13 mouse cellular contexts compared by ENCODE assay signal in the genomic region with DNA sequence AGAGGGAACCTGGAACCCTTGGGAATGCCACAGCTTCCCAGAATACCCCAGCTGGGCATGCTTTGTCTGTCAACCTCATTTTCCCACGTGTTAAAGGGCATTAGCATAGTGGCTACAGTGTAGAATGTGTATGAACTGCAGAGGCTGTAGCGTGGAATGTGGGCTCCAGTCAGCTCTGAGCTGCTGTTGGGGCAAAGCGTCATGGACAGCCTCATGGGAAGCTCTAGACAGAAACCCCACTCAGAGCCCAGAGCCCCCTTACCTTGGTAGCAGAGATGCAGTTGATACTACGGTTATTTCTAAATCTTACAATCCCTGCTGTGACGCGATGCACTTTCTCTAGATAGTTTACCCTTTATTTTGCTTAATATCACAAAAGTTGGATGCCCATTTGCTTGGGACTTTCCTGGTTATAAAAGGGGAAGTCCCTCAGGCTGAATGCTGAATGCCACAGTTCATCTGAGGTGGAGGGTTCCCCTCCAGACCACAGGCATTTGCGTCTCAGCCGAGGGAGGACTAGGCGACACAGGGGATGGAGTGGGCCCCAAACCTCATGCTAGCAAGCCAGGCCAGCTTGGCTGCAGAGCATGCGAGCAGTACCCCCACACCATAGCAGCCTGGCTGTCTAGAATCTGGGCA. TPM values are rescaled to one million over a fixed set of nuclear protein-coding genes. Genes with fewer than 3 reads are reported as not detected.
A peak's percentile ranks its signal among the peaks of the same experiment; 100 is the strongest.
DNase-seq lines count a peak whose midpoint lies in the region; ATAC-seq and TF ChIP-seq lines count a peak whose summit lies in the region.
"Had no signal": no experiment of that assay in that cellular context is flagged by ENCODE, and none has a peak within 500 bp of the region (broad histone marks: within the 10 kb centered on the region; RNA-seq: fewer than 3 reads in every experiment).

No protein-coding gene starts in this region.

- no peaks in the 10 kb centered on the region for H3K36me3 ChIP-seq in hindbrain, embryonic 10.5 days
- H3K36me3 ChIP-seq in hindbrain, postnatal 0 days (ENCODE audit: insufficient read depth, low read length) = no peaks in the 10 kb centered on the region
- H3K36me3 ChIP-seq in neural tube, embryonic 13.5 days = no peaks in the 10 kb centered on the region
- H3K36me3 ChIP-seq in intestine, embryonic 15.5 days = no peaks in the 10 kb centered on the region
- H3K36me3 ChIP-seq in stomach, embryonic 16.5 days (ENCODE audit: control insufficient read depth, insufficient read depth, low read length) = no peaks in the 10 kb centered on the region
- H3K36me3 ChIP-seq: embryonic facial prominence, embryonic 12.5 days had no signal

- no peak for TF ChIP-seq CTCF in hindbrain, postnatal 0 days (IDR thresholded peaks at IDR 0.05; ENCODE audit: low read depth)

- H3K27me3 ChIP-seq in hindbrain, embryonic 10.5 days (ENCODE audit: insufficient read depth, poor library complexity, severe bottlenecking) = peaks cover 18% of the 10 kb centered on the region
- H3K27me3 ChIP-seq in hindbrain, postnatal 0 days (ENCODE audit: insufficient read depth, low read length) = no peaks in the 10 kb centered on the region
- H3K27me3 ChIP-seq in neural tube, embryonic 13.5 days = no peaks in the 10 kb centered on the region
- H3K27me3 ChIP-seq in intestine, embryonic 15.5 days (replicated peaks) = no peaks in the 10 kb centered on the region
- H3K27me3 ChIP-seq in stomach, embryonic 16.5 days (ENCODE audit: control insufficient read depth, insufficient read depth, low read length) = no peaks in the 10 kb centered on the region

- H3K4me1 ChIP-seq in hindbrain, embryonic 10.5 days (replicated peaks) = peaks cover 38% of the 10 kb centered on the region
- H3K4me1 ChIP-seq in hindbrain, postnatal 0 days (ENCODE audit: insufficient read depth, low read length) = peaks cover 6% of the 10 kb centered on the region; the same call in 1 of the 2 replicates
- H3K4me1 ChIP-seq in neural tube, embryonic 13.5 days (replicated peaks) = peaks cover 26% of the 10 kb centered on the region
- peaks cover 33% of the 10 kb centered on the region for H3K4me1 ChIP-seq in intestine, embryonic 15.5 days (replicated peaks)
- peaks cover 23% of the 10 kb centered on the region for H3K4me1 ChIP-seq in stomach, embryonic 16.5 days (ENCODE audit: control insufficient read depth, insufficient read depth, low read length)

- no peak for DNase-seq in hindbrain, embryonic 10.5 days (ENCODE audit: low spot score)
- no peak for DNase-seq in hindbrain, postnatal 0 days (ENCODE audit: low spot score)
- no peak for DNase-seq in neural tube, embryonic 10.5 days (ENCODE audit: extremely low spot score, low spot score)
- no peak for DNase-seq in thymus, postnatal 25 days
- no peak for DNase-seq in cerebellum, adult 9-11 months
- DNase-seq: layer of hippocampus, postnatal 36 days; thymus, postnatal 36 days had no signal

- no peak overlapping the region for H3K4me3 ChIP-seq in hindbrain, embryonic 10.5 days
- no peak overlapping the region for H3K4me3 ChIP-seq in hindbrain, postnatal 0 days (ENCODE audit: low read length)
- no peak overlapping the region for H3K4me3 ChIP-seq in neural tube, embryonic 13.5 days
- no peak overlapping the region for H3K4me3 ChIP-seq in intestine, embryonic 15.5 days (replicated peaks)
- no peak overlapping the region for H3K4me3 ChIP-seq in stomach, embryonic 16.5 days (replicated peaks; ENCODE audit: low read length)
- H3K4me3 ChIP-seq: embryonic facial prominence, embryonic 12.5 days had no signal

- no peaks in the 10 kb centered on the region for H3K9me3 ChIP-seq in hindbrain, embryonic 10.5 days
- H3K9me3 ChIP-seq in hindbrain, postnatal 0 days (ENCODE audit: low read length) = no peaks in the 10 kb centered on the region
- no peaks in the 10 kb centered on the region for H3K9me3 ChIP-seq in neural tube, embryonic 13.5 days
- no peaks in the 10 kb centered on the region for H3K9me3 ChIP-seq in intestine, embryonic 15.5 days
- H3K9me3 ChIP-seq in stomach, embryonic 16.5 days (replicated peaks; ENCODE audit: control insufficient read depth, low read length) = no peaks in the 10 kb centered on the region
- H3K9me3 ChIP-seq: embryonic facial prominence, embryonic 12.5 days had no signal

- 81% methylated on average over 10 of the region's 10 CpGs for WGBS in hindbrain, embryonic 10.5 days
- WGBS in hindbrain, postnatal 0 days = 63% methylated on average over 10 of the region's 10 CpGs
- 69% methylated on average over 10 of the region's 10 CpGs for WGBS in neural tube, embryonic 13.5 days
- 65% methylated on average over 10 of the region's 10 CpGs for WGBS in intestine, embryonic 15.5 days
- 62% methylated on average over 10 of the region's 10 CpGs for WGBS in stomach, embryonic 16.5 days

- peak overlapping the region; percentile 64 for H3K27ac ChIP-seq in hindbrain, embryonic 10.5 days
- H3K27ac ChIP-seq in hindbrain, postnatal 0 days = no peak overlapping the region
- 0 out of 2 replicates have a peak overlapping the region, but pooled peaks have one; percentile 34 for H3K27ac ChIP-seq in neural tube, embryonic 13.5 days (replicated peaks)
- H3K27ac ChIP-seq in intestine, embryonic 15.5 days = peak overlapping the region; percentile 84
- H3K27ac ChIP-seq in stomach, embryonic 16.5 days (ENCODE audit: low read length) = peak overlapping the region; percentile 77

- no peak overlapping the region for H3K4me2 ChIP-seq in hindbrain, postnatal 0 days (ENCODE audit: low read depth, low read length)
- H3K4me2 ChIP-seq in neural tube, embryonic 13.5 days = no peak overlapping the region
- peak overlapping the region; percentile 33 for H3K4me2 ChIP-seq in intestine, embryonic 15.5 days (replicated peaks)
- H3K4me2 ChIP-seq in stomach, embryonic 16.5 days (ENCODE audit: low read depth, low read length) = no peak overlapping the region
- H3K4me2 ChIP-seq: embryonic facial prominence, embryonic 12.5 days had no signal

- H3K9ac ChIP-seq in hindbrain, postnatal 0 days (replicated peaks; ENCODE audit: low read length) = no peak overlapping the region
- H3K9ac ChIP-seq in neural tube, embryonic 13.5 days = no peak overlapping the region
- H3K9ac ChIP-seq in intestine, embryonic 15.5 days = no peak overlapping the region
- H3K9ac ChIP-seq in stomach, embryonic 16.5 days (ENCODE audit: low read length) = no peak overlapping the region
- H3K9ac ChIP-seq: embryonic facial prominence, embryonic 12.5 days had no signal

- no peak for ATAC-seq in hindbrain, postnatal 0 days
- ATAC-seq in neural tube, embryonic 13.5 days (ENCODE audit: low read depth) = no peak
- peak; percentile 3; the same call in 1 of the 2 replicates for ATAC-seq in intestine, embryonic 15.5 days
- no peak for ATAC-seq in stomach, embryonic 16.5 days (ENCODE audit: insufficient read depth, low FRiP score)

RNA-seq across cellular contexts. Expression of a gene that starts 7.2 kb away (rescaled TPM):
- polyA plus RNA-seq in hindbrain, embryonic 10.5 days (2016; fragmentation: Nextera tagmentation; extraction: Ambion mirVana) = 12.2 and 13.3 TPM in 2 replicates
- total RNA-seq in hindbrain, postnatal 0 days (2014; rRNA removed) = 99.6 and 100 TPM in 2 replicates
- polyA plus RNA-seq in hindbrain, postnatal 0 days (2015; fragmentation: Nextera tagmentation; extraction: Ambion mirVana) = 74.1 and 87.9 TPM in 2 replicates
- 17.8 and 17.9 TPM in 2 replicates for polyA plus RNA-seq in neural tube, embryonic 13.5 days (2015; fragmentation: Nextera tagmentation; extraction: Ambion mirVana)
- 23.0 and 24.3 TPM in 2 replicates for polyA plus RNA-seq in intestine, embryonic 15.5 days (2015; fragmentation: Nextera tagmentation; extraction: Ambion mirVana)
- polyA plus RNA-seq in stomach, embryonic 16.5 days (2015; fragmentation: Nextera tagmentation; extraction: Ambion mirVana) = 11.6 and 16.4 TPM in 2 replicates
- total RNA-seq: MEL had no signal

RNA-seq across cellular contexts. Expression of a gene that starts 31.2 kb away (rescaled TPM):
- polyA plus RNA-seq in hindbrain, embryonic 10.5 days (2016; fragmentation: Nextera tagmentation; extraction: Ambion mirVana) = not detected in 2 replicates
- total RNA-seq in hindbrain, postnatal 0 days (2014; rRNA removed) = not detected in 2 replicates
- 2.7 and 4.8 TPM in 2 replicates for polyA plus RNA-seq in hindbrain, postnatal 0 days (2015; fragmentation: Nextera tagmentation; extraction: Ambion mirVana)
- not detected in 2 replicates for polyA plus RNA-seq in neural tube, embryonic 13.5 days (2015; fragmentation: Nextera tagmentation; extraction: Ambion mirVana)
- not detected in 2 replicates for polyA plus RNA-seq in intestine, embryonic 15.5 days (2015; fragmentation: Nextera tagmentation; extraction: Ambion mirVana)
- polyA plus RNA-seq in stomach, embryonic 16.5 days (2015; fragmentation: Nextera tagmentation; extraction: Ambion mirVana) = 0.30 TPM in 1 of 2 replicates, not detected in the other
- total RNA-seq: gastrocnemius, postnatal 4 days; MEL had no signal
- polyA plus RNA-seq: embryonic facial prominence, embryonic 12.5 days had no signal

RNA-seq across cellular contexts. Expression of a gene that starts 33.6 kb away (rescaled TPM):
- not detected in 2 replicates for polyA plus RNA-seq in hindbrain, embryonic 10.5 days (2016; fragmentation: Nextera tagmentation; extraction: Ambion mirVana)
- total RNA-seq in hindbrain, postnatal 0 days (2014; rRNA removed) = 0.05 TPM in 1 of 2 replicates, not detected in the other
- polyA plus RNA-seq in hindbrain, postnatal 0 days (2015; fragmentation: Nextera tagmentation; extraction: Ambion mirVana) = 0.10 and 0.13 TPM in 2 replicates
- not detected in 2 replicates for polyA plus RNA-seq in neural tube, embryonic 13.5 days (2015; fragmentation: Nextera tagmentation; extraction: Ambion mirVana)
- polyA plus RNA-seq in intestine, embryonic 15.5 days (2015; fragmentation: Nextera tagmentation; extraction: Ambion mirVana) = not detected in 2 replicates
- not detected in 2 replicates for polyA plus RNA-seq in stomach, embryonic 16.5 days (2015; fragmentation: Nextera tagmentation; extraction: Ambion mirVana)
- total RNA-seq: gastrocnemius, postnatal 4 days; layer of hippocampus, postnatal 36 days; MEL had no signal
- polyA plus RNA-seq: embryonic facial prominence, embryonic 12.5 days had no signal

RNA-seq across cellular contexts. Expression of a gene that starts 59.1 kb away (rescaled TPM):
- 52.2 and 52.3 TPM in 2 replicates for polyA plus RNA-seq in hindbrain, embryonic 10.5 days (2016; fragmentation: Nextera tagmentation; extraction: Ambion mirVana)
- total RNA-seq in hindbrain, postnatal 0 days (2014; rRNA removed) = 109 and 133 TPM in 2 replicates
- polyA plus RNA-seq in hindbrain, postnatal 0 days (2015; fragmentation: Nextera tagmentation; extraction: Ambion mirVana) = 54.7 and 59.2 TPM in 2 replicates
- polyA plus RNA-seq in neural tube, embryonic 13.5 days (2015; fragmentation: Nextera tagmentation; extraction: Ambion mirVana) = 57.7 and 64.4 TPM in 2 replicates
- polyA plus RNA-seq in intestine, embryonic 15.5 days (2015; fragmentation: Nextera tagmentation; extraction: Ambion mirVana) = 97.5 and 110 TPM in 2 replicates
- 84.6 and 94.3 TPM in 2 replicates for polyA plus RNA-seq in stomach, embryonic 16.5 days (2015; fragmentation: Nextera tagmentation; extraction: Ambion mirVana)

RNA-seq across cellular contexts. Expression of a gene that starts 59.1 kb away (rescaled TPM):
- 181 and 194 TPM in 2 replicates for polyA plus RNA-seq in hindbrain, embryonic 10.5 days (2016; fragmentation: Nextera tagmentation; extraction: Ambion mirVana)
- 62.5 and 72.6 TPM in 2 replicates for total RNA-seq in hindbrain, postnatal 0 days (2014; rRNA removed)
- polyA plus RNA-seq in hindbrain, postnatal 0 days (2015; fragmentation: Nextera tagmentation; extraction: Ambion mirVana) = 139 and 144 TPM in 2 replicates
- 178 and 204 TPM in 2 replicates for polyA plus RNA-seq in neural tube, embryonic 13.5 days (2015; fragmentation: Nextera tagmentation; extraction: Ambion mirVana)
- polyA plus RNA-seq in intestine, embryonic 15.5 days (2015; fragmentation: Nextera tagmentation; extraction: Ambion mirVana) = 89.8 and 94.6 TPM in 2 replicates
- polyA plus RNA-seq in stomach, embryonic 16.5 days (2015; fragmentation: Nextera tagmentation; extraction: Ambion mirVana) = 78.3 and 84.7 TPM in 2 replicates
